Mouse (Mus musculus): ENCODE measurements around the gene Arl13a.
"Not testable (repeated sequence)": the region's sequence is repeated elsewhere in the genome, so short reads cannot be mapped to it uniquely, and the experiment has no call there.

The Arl13a gene

DNA sequence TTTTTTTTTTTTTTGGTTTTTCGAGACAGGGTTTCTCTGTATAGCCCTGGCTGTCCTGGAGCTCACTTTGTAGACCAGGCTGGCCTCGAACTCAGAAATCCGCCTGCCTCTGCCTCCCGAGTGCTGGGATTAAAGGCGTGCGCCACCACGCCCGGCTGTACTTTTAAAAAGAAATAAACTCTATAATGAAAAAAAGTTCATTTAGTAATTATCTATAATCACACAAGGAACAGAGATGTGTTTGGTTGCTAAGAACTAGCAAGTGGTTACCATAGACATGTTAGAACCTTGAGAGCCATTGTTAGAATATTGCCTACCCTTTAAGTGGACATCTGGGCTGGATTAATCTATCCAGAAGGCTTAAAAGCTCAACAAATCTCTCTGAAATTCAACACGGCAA, at the start of gene Arl13a:
Gene Arl13a (plus strand): TSS at position 301 of the 400 bp plus-strand sequence.
- DNase-seq (ENCODE audit: low read depth, low spot score), result not testable (repeated sequence)

DNA sequence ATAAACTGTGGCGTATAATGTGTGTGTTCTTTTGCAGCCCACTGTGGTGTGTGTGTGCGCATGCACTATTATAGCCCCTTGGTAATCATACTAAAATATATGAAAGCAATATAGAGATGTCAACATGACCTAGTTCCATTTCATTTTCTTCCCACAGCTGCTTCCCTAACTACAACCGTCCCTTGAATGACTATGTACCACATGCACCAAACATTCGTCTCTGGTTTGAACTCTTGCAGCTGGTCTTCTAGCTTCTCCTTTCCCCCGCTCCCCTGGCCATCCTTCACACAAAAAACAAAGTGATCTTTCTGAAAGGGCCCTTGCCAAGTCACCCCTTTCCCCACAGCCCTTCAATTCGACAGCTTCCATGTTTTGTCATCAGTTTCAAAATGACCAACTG, 47.3 kb upstream of the Arl13a start:
- DNase-seq (ENCODE audit: low read depth, low spot score), result no peak

DNA sequence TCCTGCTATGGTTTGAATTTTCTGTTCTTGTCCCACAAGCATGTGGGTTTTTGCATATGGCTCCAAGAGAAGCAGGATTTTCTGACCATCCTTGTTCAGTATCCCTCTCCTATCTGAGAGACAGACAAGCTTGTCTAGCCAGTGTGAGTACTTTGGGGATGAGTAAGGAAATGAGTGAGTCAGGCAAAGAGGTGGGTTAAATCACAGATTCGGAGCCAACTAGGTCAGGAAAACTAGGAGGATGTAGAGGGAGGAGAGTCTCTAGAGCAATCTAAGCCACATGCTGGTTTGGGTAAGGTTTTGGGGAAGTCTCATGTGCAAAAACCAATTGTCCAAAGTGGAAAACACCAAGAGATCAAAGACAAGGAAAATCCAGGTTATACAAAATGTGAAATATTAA, 45.8 kb upstream of the Arl13a start:
- DNase-seq (ENCODE audit: low read depth, low spot score), result no peak

DNA sequence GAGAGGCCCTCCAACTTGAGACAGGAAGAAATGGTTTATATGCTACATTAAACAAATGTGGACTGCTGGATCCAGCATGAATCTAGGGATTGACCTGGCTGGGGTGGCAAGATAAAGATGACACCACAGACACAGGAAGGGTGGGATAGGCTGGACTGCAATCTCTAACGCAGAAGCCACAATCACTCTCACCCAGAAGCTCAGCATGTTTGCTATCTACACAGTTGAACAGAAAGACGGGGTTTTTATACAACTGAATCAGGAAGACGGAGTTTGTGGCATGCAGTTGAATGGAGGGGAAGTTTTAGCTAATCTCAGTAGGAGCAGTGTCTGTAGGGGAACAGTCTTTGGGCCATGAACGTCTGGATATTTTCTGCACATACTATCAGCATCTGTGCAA, 45.3 kb upstream of the Arl13a start:
- no peak for DNase-seq (ENCODE audit: low read depth, low spot score)

DNA sequence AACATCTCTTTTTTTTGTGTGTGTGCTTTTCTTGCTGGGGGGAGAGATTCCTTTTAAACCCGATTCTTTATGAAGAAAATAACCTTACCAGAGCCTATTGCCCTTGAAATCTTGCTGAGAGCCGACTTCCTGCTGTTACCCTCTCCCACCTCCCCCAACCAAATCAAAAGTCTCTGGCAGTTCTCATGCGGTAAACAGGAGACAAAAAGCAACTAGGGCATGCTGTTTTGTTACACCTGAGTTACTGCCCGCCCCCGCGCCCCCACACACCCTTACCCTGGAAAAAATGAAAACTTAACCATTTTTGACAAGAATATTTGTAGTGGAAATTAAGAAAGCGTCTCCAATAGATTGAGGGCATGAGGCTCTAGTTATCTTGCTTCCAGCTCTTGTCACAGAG, 29.1 kb upstream of the Arl13a start:
- DNase-seq (ENCODE audit: low read depth, low spot score), result no peak

DNA sequence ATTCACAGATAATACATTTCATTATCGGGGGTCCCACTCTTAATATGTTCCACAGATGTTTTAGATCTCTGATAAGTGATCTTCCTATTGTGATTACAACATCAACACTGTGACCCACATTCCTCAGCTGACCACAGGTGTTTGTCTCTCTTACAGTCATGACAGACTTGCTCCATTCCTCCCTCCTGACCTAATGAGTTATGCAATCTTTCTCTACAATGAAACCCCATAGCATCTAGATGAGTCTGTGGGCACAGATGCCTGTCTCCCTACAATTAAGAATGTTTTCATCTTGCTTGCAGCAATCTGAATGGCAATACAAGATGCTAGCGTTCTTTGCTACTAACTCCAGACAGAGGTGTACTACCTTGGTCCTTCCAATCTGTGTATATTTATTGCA, 26.9 kb upstream of the Arl13a start:
- DNase-seq (ENCODE audit: low read depth, low spot score), result no peak

DNA sequence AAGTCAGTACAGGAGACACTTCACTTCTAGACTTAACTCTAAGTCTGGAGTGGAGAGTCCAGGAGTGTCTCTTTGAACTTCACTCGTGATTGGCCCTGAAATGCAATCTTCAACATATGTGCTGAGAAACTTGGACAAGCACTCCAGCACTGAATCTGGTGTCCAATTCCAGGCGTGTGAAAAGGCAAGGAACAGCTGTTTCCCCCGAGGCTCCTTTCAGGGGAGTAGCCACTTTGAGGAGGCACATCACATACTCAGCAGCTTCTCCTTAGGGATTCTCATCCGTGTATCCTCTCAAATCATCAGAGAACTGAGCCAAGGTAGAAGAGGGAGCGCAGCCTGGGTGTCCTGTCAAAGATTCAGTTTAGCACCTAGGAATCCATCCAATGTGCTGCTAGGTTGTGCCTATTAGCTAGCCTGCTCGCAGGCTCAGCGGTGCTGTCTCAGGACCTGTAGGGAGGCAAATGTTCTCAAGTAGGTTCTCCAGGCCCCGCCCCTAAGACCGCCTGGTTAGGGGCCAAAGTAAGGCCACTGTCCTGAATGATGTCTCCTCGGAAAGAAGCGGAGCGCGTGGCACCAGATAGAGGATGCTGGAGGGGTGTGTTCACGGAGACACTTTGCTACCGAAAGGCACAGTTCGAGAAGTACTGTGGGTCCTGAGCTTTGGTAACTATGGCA, 25.1 kb upstream of the Arl13a start, which contains the start of gene Xkrx:
Gene Xkrx (minus strand): TSS at position 34 of the 678 bp plus-strand sequence.
- no peak for DNase-seq (ENCODE audit: low read depth, low spot score)

DNA sequence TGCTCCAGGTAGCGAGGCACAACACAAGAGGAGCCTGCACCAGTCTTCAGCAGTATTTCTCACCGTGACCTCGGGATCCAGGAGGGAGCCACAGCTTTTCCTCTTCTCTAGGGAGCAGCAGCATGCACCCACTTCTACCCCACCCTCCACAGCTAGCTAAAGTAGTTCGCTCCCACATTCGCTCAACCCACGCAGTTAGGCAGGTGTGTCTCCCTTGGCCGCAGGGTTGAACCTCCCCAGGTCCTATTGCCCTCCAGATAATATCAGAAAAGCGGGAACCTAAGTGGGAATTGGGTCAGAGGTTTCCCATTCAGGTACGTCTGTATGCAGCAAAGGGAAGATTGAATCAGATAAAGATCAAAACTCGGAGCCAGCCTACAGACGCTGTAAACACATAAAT, 24.5 kb upstream of the Arl13a start:
- no peak for DNase-seq (ENCODE audit: low read depth, low spot score)

DNA sequence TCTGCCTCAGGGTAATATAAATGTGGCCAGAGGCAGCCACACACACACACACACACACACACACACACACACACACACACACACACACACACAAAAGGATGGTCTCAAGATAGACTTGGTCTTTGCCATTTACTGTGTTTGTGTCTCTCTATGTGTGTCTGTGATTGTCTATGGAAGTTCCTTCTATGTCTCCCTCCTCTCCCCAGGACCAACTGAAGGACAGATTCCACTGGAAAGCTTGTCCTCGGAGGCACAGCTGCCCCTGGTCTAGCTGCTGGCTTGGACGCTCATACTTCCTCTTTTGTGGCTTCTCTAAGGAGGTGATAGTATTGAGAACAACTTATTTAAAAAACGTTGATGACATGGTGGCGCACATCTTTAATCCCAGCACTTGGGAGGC, 23.8 kb upstream of the Arl13a start:
- no peak for DNase-seq (ENCODE audit: low read depth, low spot score)

DNA sequence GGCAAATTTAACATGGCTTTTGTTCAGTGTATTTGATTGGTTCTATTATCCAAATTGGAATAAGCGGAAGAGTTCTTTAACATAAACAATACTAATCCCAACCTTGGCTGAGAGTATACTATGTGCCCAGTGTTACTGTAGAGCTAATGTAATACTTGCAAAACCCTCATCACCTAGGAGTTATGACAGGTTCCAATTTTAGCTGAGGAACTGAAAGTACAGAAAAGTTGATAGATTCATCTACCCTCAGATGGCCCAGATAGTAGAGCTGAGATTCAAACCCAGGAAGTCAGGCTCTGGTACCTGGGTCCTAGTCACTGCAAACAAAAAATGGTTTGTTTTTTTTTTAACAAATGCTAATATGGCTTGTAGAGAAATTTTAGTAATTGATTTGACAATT, 16.7 kb upstream of the Arl13a start:
- DNase-seq (ENCODE audit: low read depth, low spot score), result no peak

DNA sequence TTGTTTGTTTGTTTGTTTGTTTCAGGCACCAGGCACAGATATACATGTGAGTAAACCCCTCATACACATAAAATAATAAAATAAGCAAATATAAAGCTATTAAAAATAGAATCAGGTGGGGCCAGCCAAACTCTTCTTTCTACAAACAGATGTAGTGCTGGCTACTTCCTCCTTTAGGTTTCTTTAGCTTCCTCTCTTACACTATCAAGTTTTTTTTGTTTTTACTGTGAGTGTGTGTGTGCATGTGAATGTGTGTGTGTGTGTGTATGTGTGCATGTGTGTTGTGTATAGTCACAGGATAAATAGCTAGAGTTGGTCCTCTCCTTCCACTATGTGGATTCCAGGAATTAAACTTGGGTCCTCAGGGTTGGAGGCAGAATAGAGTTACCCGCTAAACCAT, 12.6 kb upstream of the Arl13a start:
- DNase-seq (ENCODE audit: low read depth, low spot score), result no peak

DNA sequence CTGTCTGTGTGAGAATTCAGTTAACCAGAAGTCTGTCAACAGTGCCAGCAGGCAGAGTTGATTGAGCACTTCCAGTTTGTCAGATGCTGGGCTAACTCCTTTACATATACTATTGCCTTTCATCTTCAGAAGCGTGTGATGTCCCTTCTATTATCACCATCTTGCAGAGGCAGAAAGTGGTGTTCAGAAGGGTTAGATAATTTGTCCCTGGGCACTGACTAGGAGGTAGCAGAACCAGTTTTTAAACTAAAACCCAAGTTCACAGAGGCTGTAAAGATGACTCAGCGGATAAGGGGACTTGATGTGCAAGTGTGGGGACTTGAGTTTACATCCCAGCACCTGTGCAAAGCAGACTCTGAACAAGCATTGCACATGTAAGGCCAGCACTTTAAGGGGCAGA, 21.2 kb downstream of the Arl13a start:
- no peak for DNase-seq (ENCODE audit: low read depth, low spot score)

DNA sequence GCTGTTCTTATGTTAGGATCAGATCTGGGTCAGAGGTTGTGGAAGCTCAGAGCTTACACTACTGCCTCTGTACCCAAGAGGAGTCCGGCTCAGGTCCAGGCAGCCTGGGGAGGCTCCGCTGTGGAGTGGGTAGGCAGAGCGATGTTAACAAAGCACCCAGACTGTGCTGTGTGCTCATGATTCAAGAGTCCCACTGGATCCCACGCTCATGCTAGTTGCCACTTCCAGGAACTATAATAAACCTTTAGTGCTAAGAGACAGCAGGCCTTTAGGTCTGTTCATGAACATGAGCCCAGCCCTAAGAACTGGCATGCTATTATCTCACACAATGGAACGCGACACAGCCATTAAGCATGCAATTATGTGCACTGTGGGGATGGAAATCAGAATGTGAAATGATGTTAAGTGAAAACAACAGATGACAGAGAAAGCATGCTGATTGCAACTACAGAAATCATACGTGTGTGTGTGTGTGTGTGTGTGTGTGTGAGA, 23.9 kb downstream of the Arl13a start:
- no peak for DNase-seq (ENCODE audit: low read depth, low spot score)

DNA sequence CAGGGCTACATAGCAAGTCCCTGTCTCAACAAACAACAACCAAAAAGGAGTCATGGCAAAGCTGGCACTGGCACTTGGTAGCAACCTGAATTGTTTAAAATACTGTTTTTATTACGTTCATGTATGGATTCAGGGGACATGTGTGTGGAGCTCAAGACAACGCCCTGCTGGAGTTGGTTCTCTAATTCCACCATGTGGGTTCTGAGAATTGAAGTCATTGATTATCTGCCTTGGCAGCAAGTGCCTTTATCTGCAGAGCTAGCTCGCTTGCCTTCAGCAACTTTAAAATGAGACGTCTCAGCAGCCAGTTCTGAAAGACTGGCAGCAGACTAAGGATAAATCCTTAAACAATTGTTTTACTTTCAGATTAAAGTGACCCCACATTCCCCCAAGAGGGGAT, 30.9 kb downstream of the Arl13a start:
- no peak for DNase-seq (ENCODE audit: low read depth, low spot score)

DNA sequence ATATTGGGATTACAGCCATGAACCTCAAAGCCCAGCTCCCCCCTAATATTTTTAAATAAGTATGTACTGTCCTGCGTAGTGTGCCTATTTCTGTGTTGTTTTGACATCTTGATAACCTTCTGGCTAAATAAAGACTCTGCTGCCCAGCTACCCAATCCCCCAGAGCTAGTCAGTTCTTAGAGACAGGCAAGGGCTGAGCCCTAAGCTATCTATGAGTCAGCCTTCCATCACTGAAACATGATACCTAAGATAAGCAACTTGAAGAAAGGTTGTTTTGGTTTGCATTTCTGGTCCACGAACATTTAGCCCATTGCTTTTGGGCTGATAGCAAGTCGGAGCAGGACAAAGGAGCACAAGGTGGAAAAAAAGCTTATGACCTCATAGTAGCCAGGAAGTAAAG, 33.3 kb downstream of the Arl13a start:
- DNase-seq (ENCODE audit: low read depth, low spot score), result no peak

DNA sequence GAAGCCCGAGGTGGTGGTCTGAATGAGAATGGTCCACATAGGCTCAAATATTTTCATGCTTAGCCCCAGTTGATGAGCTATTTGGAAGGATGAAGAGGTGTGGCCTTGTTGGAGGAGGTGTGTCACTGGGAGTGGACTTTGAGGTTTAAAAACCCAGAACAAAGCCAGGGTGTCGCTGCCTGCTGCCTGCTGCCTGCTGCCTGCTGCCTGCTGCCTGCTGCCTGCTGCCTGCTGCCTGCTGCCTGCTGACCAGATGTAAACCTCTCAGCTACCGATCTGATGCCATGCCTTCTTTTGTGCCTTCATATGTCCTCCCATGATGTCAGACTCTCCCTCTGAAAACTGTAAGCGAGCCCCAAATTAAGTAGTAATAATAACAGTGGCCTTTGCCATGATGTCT, 34.6 kb downstream of the Arl13a start, which contains the start of gene Nox1:
Gene Nox1 (minus strand): TSS at position 101 of the 400 bp plus-strand sequence.
- DNase-seq (ENCODE audit: low read depth, low spot score), result no peak

DNA sequence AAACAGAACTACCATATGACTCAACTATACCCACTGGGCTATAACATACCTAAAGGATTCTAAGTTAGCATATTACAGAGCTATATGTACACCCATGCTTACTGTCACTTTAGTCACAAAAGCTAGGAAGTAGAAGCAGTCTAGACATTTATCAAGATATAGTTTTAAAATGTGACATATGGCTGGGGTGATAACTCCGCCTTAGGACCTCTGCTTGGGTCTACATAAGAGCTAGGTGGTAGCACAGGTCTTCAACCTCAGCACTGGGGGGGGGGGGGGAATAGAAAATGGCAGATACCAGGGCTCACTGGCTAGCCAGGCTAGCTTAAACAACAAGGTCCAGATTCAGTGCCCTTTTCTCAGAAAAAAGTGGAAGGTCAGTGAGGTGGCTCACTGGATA, 45.7 kb downstream of the Arl13a start:
- DNase-seq (ENCODE audit: low read depth, low spot score), result no peak

DNA sequence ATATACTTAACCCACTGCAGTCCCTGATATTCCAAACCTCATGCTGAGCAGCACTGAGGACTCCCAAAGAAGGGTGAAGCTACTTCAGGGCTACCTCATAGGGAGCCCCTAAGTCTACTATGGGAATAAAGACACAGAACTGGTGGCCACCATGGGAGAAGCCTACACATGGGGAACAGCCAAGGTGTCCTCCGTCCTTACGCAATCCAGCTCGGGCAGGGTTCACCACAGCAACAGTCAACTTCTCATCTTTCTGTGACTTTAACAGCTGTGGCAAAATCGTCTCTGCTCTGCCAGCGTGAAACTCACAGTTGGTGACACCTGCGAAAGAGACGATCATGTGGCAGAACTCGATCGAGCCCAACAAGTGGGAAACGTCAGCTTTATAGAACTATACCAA, 51.0 kb downstream of the Arl13a start:
- no peak for DNase-seq (ENCODE audit: low read depth, low spot score)

DNA sequence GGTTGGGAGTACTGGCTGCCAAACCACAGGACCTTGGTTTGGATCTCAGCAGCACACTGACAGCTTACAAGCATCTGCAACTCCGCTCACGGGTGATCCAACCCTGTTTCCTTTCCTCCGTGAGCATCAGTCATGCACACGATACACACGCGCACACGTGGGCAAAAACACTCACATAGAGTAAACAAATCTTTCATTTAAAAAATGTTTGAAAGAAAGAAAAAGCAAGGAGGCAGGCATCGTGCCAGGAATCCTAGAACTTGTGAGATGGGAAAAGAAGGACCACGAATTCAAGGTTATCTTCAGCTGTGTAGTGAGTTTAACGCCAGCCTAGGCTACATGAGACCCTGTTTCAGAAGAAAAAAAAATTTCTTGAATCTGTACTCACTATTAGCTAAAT, 58.6 kb downstream of the Arl13a start:
- no peak for DNase-seq (ENCODE audit: low read depth, low spot score)

DNA sequence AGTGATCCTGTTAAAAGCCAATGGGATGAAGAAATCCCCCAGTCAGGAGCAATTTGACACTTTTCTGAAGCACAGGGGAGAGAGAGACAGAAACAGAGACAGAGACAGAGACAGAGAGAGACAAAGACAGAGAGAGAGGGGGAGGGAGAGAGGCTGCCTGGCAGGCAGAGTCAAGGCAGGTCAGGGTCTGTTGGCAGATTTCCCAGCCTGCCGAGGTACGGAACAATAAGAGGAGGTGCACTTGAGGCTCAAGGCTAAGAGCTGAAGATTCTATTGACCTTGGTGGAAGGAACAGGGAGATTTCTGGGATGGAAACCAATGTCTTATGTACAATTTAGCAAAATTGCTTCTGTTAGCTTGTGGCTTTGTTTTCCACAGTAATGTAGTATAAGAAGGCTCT, 60.9 kb downstream of the Arl13a start:
- DNase-seq (ENCODE audit: low read depth, low spot score), result no peak
